Mouse (Mus musculus) midbrain, embryonic 14.5 days (tissue): Measurements from ENCODE around the gene Tdrd12. TPM values are rescaled to one million over a fixed set of nuclear protein-coding genes. Genes with fewer than 3 reads are reported as not detected.

Experiments
- ATAC-seq: fragments of 200-750 bp; cut with Nextera tagmentation; 2 replicates; pipeline ENCODE4 v1.8.0; 2017; ENCODE audit warnings: moderate number of reproducible peaks, moderate library complexity; ENCODE audit not compliant: low FRiP score, low TSS enrichment
- DNase-seq: peaks from one replicate; pipeline ENCODE4 v3.0.0-alpha.2; 2015
- H3K27ac ChIP-seq: fragments of 300-500 bp; sonication (generic); replicated peaks from 2 replicates; pipeline ENCODE4 v1.5.1; 2014; ENCODE audit warnings: mild to moderate bottlenecking, low read depth, low read length, moderate library complexity
- H3K27me3 ChIP-seq: fragments of 300-500 bp; sonication (generic); 2 replicates; pipeline ENCODE4 v1.6.1; 2014; ENCODE audit warnings: low read length, control low read depth, mixed read lengths; ENCODE audit not compliant: control insufficient read depth, insufficient read depth
- H3K36me3 ChIP-seq: fragments of 300-500 bp; sonication (generic); 2 replicates; pipeline ENCODE4 v1.6.1; 2014; ENCODE audit warnings: low read length, control low read depth; ENCODE audit not compliant: control insufficient read depth, insufficient read depth
- H3K4me1 ChIP-seq: fragments of 300-500 bp; sonication (generic); 2 replicates; pipeline ENCODE4 v1.6.1; 2014; ENCODE audit warnings: mild to moderate bottlenecking, antibody characterized with exemption, low read length, control low read depth; ENCODE audit not compliant: control insufficient read depth, insufficient read depth
- H3K4me2 ChIP-seq: fragments of 300-500 bp; sonication (generic); 2 replicates; pipeline ENCODE4 v1.6.1; 2014; ENCODE audit warnings: mild to moderate bottlenecking, low read length, moderate library complexity
- H3K4me3 ChIP-seq: fragments of 300-500 bp; sonication (generic); replicated peaks from 2 replicates; pipeline ENCODE4 v1.5.1; 2014; ENCODE audit warnings: low read depth, low read length
- H3K9ac ChIP-seq: fragments of 300-500 bp; sonication (generic); replicated peaks from 2 replicates; pipeline ENCODE4 v1.6.1; 2014; ENCODE audit warnings: mild to moderate bottlenecking, low read length, moderate library complexity
- H3K9me3 ChIP-seq: fragments of 300-500 bp; sonication (generic); 2 replicates; pipeline ENCODE4 v1.6.1; 2016; ENCODE audit warnings: low read length, control low read depth, mixed read lengths; ENCODE audit not compliant: control insufficient read depth
- WGBS: fragments of 180-500 bp; shearing (Covaris S2); extraction: QIAGEN DNeasy Blood & Tissue Kit; methylation state at CpG from one replicate; pipeline ENCODE4 v1.1.7; 2014; 5-methylcytosine and 5-hydroxymethylcytosine counted together
- polyA plus RNA-seq: library from polyadenylated mRNA; unstranded; fragments of >200 nt; fragmentation: Nextera tagmentation; extraction: Ambion mirVana; gene quantifications from 2 replicates; pipeline ENCODE4 v1.2.1, GENCODE M21; 2014

Gene Tdrd12
- 0.65 and 0.97 TPM in 2 replicates for polyA plus RNA-seq

DNA sequence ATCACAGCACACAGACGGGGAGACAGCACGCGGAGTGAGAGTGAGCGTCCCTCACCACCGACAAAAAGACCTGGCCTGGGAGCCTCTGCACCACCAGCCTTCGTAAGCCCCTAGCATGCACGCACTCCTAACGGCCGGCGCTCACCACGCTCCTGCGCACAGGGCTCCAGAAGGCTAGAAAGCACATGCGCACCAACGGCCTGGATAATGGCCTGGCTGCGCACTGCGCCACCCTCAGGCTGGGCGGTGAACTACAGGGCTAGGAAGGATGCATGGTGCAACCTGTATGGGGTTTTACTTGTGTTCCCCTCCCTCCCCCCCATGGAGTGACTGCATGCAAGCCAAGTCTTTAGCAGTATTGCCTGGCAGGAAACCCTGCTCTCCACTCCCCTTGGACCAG, at the start of gene Tdrd12:
Gene Tdrd12 (minus strand): TSS at position 184 of the 400 bp plus-strand sequence.
- Histone ChIP-seq H3K27ac (no peak within 1 kb of the TSS), H3K4me2 (no peak within 1 kb of the TSS), H3K36me3 (no peaks in the 10 kb centered on the region), H3K27me3 (no peaks in the 10 kb centered on the region), H3K9ac (no peak within 1 kb of the TSS), H3K9me3 (no peaks in the 10 kb centered on the region), H3K4me3 (no peak within 1 kb of the TSS), H3K4me1 (no peaks in the 10 kb centered on the region)
- DNase-seq (no peak), ATAC-seq (no peak)
- 90% methylated on average over 17 of the region's 17 CpGs for WGBS

DNA sequence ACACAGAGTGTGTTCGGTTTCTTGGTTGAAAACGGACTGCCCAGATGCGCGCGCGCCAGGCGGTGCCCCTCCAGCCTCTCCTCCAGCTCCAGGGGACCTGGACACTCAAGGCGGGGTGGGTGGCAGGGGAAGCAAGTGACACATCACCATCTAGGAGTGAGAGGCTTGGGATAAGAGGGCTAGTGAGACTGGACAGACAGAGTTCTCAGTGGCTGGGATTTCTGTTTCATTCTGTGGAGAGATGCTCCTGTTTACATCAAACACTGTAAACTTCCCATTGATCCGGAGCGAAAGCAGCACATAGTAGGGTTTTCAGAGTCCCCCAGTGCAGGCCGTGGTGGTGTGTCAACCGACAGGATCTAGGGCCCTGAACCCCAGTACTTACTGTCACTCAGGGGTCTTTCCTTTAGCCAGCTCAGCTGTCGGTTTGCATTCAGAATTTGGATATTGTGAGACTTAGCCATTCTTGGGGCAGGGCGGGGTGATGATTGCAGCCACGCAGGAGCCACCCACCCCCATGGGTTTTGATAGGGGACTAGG, 49.4 kb upstream of the Tdrd12 start:
- no peak for DNase-seq
- H3K4me2 ChIP-seq = peak overlapping the region; percentile 94
- 19% methylated on average over 15 of the region's 15 CpGs for WGBS
- peak overlapping the region; percentile 68 for H3K9ac ChIP-seq
- H3K36me3 ChIP-seq = no peaks in the 10 kb centered on the region
- peak overlapping the region; percentile 83 for H3K4me3 ChIP-seq
- H3K27ac ChIP-seq = no peak overlapping the region
- H3K9me3 ChIP-seq = no peaks in the 10 kb centered on the region
- peaks cover 18% of the 10 kb centered on the region; the same call in 1 of the 2 replicates for H3K4me1 ChIP-seq
- no peak for ATAC-seq
- H3K27me3 ChIP-seq = peaks cover 29% of the 10 kb centered on the region

- peak within 1 kb of the TSS; percentile 94 for H3K4me2 ChIP-seq
- H3K4me1 ChIP-seq = peaks cover 18% of the 10 kb centered on the region; the same call in 1 of the 2 replicates
- DNase-seq (peak; percentile 97), ATAC-seq (peak; percentile 98)
- H3K27me3 ChIP-seq = peaks cover 29% of the 10 kb centered on the region
- H3K36me3 ChIP-seq = no peaks in the 10 kb centered on the region
- H3K4me3 ChIP-seq = peak within 1 kb of the TSS; percentile 83
- H3K27ac ChIP-seq = no peak within 1 kb of the TSS; the same call in 1 of the 2 replicates
- no peaks in the 10 kb centered on the region for H3K9me3 ChIP-seq
- H3K9ac ChIP-seq = peak within 1 kb of the TSS; percentile 68
- WGBS = under 1% methylated on average over 49 of the region's 49 CpGs
Measured at GRCm38 (mm10) chr7:35586055-35586905, 48.7 kb upstream of the Tdrd12 start, which contains the start of gene Ankrd27. Gene Ankrd27 (plus strand): TSS chr7:35586244.

GRCm38 (mm10) chr7:35585191-35586054, 47.9 kb upstream of the Tdrd12 start, which contains the start of gene Rgs9bp:
Gene Rgs9bp (minus strand): TSS chr7:35585582.
- H3K4me1 ChIP-seq = peaks cover 18% of the 10 kb centered on the region; the same call in 1 of the 2 replicates
- no peaks in the 10 kb centered on the region for H3K36me3 ChIP-seq
- DNase-seq (peak; percentile 61), ATAC-seq (peak; percentile 56)
- H3K9me3 ChIP-seq = no peaks in the 10 kb centered on the region
- under 1% methylated on average over 45 of the region's 45 CpGs for WGBS
- H3K27me3 ChIP-seq = peaks cover 29% of the 10 kb centered on the region
- H3K4me3 ChIP-seq = peak within 1 kb of the TSS; percentile 83
- H3K9ac ChIP-seq = peak within 1 kb of the TSS; percentile 68
- H3K4me2 ChIP-seq = peak within 1 kb of the TSS; percentile 94
- no peak within 1 kb of the TSS; the same call in 1 of the 2 replicates for H3K27ac ChIP-seq

- ATAC-seq = no peak
- no peaks in the 10 kb centered on the region for H3K9me3 ChIP-seq
- WGBS = under 1% methylated on average over 50 of the region's 50 CpGs
- no peak overlapping the region for H3K27ac ChIP-seq
- peaks cover 18% of the 10 kb centered on the region; the same call in 1 of the 2 replicates for H3K4me1 ChIP-seq
- peak overlapping the region; percentile 83 for H3K4me3 ChIP-seq
- DNase-seq = peak; percentile 69
- H3K9ac ChIP-seq = peak overlapping the region; percentile 47
- H3K4me2 ChIP-seq = peak overlapping the region; percentile 94
- H3K36me3 ChIP-seq = no peaks in the 10 kb centered on the region
- peaks cover 29% of the 10 kb centered on the region for H3K27me3 ChIP-seq
Measured at GRCm38 (mm10) chr7:35584786-35585190, 47.2 kb upstream of the Tdrd12 start.

DNA sequence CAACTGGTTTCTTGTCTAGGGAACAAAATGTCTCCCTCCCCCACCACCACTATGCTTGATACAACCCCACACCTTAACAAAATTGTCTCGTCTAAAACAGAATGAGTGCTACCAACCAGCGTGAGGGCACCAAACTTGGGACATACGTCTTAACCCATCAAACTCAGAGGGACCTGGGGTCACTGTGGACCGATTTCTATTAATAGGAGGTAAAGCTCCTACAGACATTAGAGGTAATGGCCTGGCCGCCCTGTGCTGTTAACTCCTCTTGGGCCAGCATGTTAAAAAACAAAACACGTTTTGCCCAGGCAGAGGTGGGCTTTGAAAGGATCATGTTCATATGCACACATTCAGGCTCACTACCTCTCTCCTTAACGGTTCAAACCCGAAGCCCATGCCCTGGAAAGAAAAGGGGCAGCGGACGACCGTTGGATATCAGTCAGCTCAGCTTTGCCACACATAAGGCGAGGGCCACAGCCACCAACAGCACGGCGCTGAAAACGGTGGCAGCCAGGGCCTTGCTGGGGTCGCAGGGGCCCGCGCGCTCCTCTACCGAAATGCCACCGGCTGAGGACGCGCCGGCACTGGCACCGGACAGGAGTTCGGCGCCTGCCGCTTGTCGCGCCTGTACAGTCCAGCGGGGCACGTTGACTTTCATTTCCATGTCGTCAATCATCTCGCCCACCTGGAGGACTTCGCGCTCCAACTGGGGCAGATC, 46.7 kb upstream of the Tdrd12 start:
- ATAC-seq = no peak
- Histone ChIP-seq H3K9ac (peak overlapping the region; percentile 47; the same call in 1 of the 2 replicates), H3K27me3 (peaks cover 29% of the 10 kb centered on the region), H3K4me1 (peaks cover 18% of the 10 kb centered on the region; the same call in 1 of the 2 replicates), H3K4me3 (peak overlapping the region; percentile 83), H3K9me3 (no peaks in the 10 kb centered on the region), H3K36me3 (no peaks in the 10 kb centered on the region), H3K4me2 (peak overlapping the region; percentile 94), H3K27ac (no peak overlapping the region)
- peak; percentile 8 for DNase-seq
- WGBS = 4% methylated on average over 36 of the region's 36 CpGs

GRCm38 (mm10) chr7:35583476-35584025, 46.0 kb upstream of the Tdrd12 start:
- H3K36me3 ChIP-seq = no peaks in the 10 kb centered on the region
- WGBS = 7% methylated on average over 11 of the region's 11 CpGs
- H3K27me3 ChIP-seq = peaks cover 29% of the 10 kb centered on the region
- H3K9me3 ChIP-seq = no peaks in the 10 kb centered on the region
- no peak for ATAC-seq
- H3K27ac ChIP-seq = no peak overlapping the region
- no peak for DNase-seq
- peaks cover 18% of the 10 kb centered on the region; the same call in 1 of the 2 replicates for H3K4me1 ChIP-seq
- no peak overlapping the region for H3K9ac ChIP-seq
- H3K4me2 ChIP-seq = no peak overlapping the region
- H3K4me3 ChIP-seq = no peak overlapping the region
